Mouse (Mus musculus) limb, embryonic 13.5 days (tissue): ENCODE data around the gene Mthfr. TPM values are rescaled to one million over a fixed set of nuclear protein-coding genes. Genes with fewer than 3 reads are reported as not detected.

ENCODE experiments used
- ATAC-seq: fragments of 200-750 bp; cut with Nextera tagmentation; 2 replicates; pipeline ENCODE4 v1.8.0; 2017; ENCODE audit warnings: low read depth, moderate number of reproducible peaks, moderate TSS enrichment; ENCODE audit not compliant: low FRiP score
- H3K27ac ChIP-seq: fragments of 300-500 bp; sonication (generic); 2 replicates; pipeline ENCODE4 v1.5.1; 2015; ENCODE audit warnings: inconsistent platforms, mild to moderate bottlenecking, moderate library complexity
- H3K27me3 ChIP-seq: fragments of 300-500 bp; sonication (generic); 2 replicates; pipeline ENCODE4 v1.6.1; 2015; ENCODE audit warnings: mild to moderate bottlenecking, inconsistent platforms
- H3K36me3 ChIP-seq: fragments of 300-500 bp; sonication (generic); 2 replicates; pipeline ENCODE4 v1.6.1; 2015; ENCODE audit warnings: inconsistent platforms, mild to moderate bottlenecking, moderate library complexity
- H3K4me1 ChIP-seq: fragments of 300-500 bp; sonication (generic); 2 replicates; pipeline ENCODE4 v1.6.1; 2015; ENCODE audit warnings: inconsistent platforms
- H3K4me2 ChIP-seq: fragments of 300-500 bp; sonication (generic); replicated peaks from 2 replicates; pipeline ENCODE4 v1.6.1; 2015; ENCODE audit warnings: inconsistent platforms, mild to moderate bottlenecking, moderate library complexity
- H3K4me3 ChIP-seq: fragments of 300-500 bp; sonication (generic); 2 replicates; pipeline ENCODE4 v1.5.1; 2015; ENCODE audit warnings: moderate library complexity, mild to moderate bottlenecking, inconsistent platforms
- H3K9ac ChIP-seq: fragments of 300-500 bp; sonication (generic); 2 replicates; pipeline ENCODE4 v1.6.1; 2015; ENCODE audit warnings: mild to moderate bottlenecking, inconsistent platforms
- H3K9me3 ChIP-seq: fragments of 300-500 bp; sonication (generic); 2 replicates; pipeline ENCODE4 v1.6.1; 2016; ENCODE audit warnings: inconsistent platforms
- WGBS: fragments of 180-500 bp; shearing (Covaris S2); methylation state at CpG from one replicate; pipeline ENCODE4 v1.1.7; 2015; 5-methylcytosine and 5-hydroxymethylcytosine counted together
- polyA plus RNA-seq: library from polyadenylated mRNA; unstranded; fragments of >200 nt; fragmentation: Nextera tagmentation; extraction: Ambion mirVana; gene quantifications from 2 replicates; pipeline ENCODE4 v1.2.1, GENCODE M21; 2015

Mthfr gene
- polyA plus RNA-seq, 1 experiment from 2014 or later = 24.9 TPM

GRCm38 (mm10) chr4:148016981-148017380 is 21.9 kb upstream of the Mthfr start:
- no peaks in the 10 kb centered on the region for H3K27me3 ChIP-seq
- no peaks in the 10 kb centered on the region for H3K9me3 ChIP-seq
- H3K27ac ChIP-seq = no peak overlapping the region
- H3K36me3 ChIP-seq = peaks cover 98% of the 10 kb centered on the region
- H3K9ac ChIP-seq = no peak overlapping the region; the same call in 1 of the 2 replicates
- H3K4me2 ChIP-seq = no peak overlapping the region
- no peaks in the 10 kb centered on the region for H3K4me1 ChIP-seq
- WGBS = 78% methylated on average over 3 of the region's 3 CpGs
- no peak overlapping the region for H3K4me3 ChIP-seq
- no peak for ATAC-seq

GRCm38 (mm10) chr4:148018410-148018809 is 20.5 kb upstream of the Mthfr start:
- Histone ChIP-seq H3K36me3 (peaks cover 98% of the 10 kb centered on the region), H3K4me2 (no peak overlapping the region), H3K27me3 (no peaks in the 10 kb centered on the region), H3K9ac (no peak overlapping the region), H3K27ac (peak overlapping the region; percentile 58; the same call in 1 of the 2 replicates), H3K4me1 (no peaks in the 10 kb centered on the region), H3K4me3 (no peak overlapping the region), H3K9me3 (no peaks in the 10 kb centered on the region)
- WGBS = 71% methylated on average over 2 of the region's 2 CpGs
- ATAC-seq = 0 out of 2 replicates have a peak, but pooled peaks have one; percentile 17

GRCm38 (mm10) chr4:148024003-148024402 is 14.9 kb upstream of the Mthfr start:
- ATAC-seq = no peak
- no peaks in the 10 kb centered on the region for H3K27me3 ChIP-seq
- H3K27ac ChIP-seq = no peak overlapping the region
- no peak overlapping the region for H3K4me2 ChIP-seq
- no peak overlapping the region for H3K9ac ChIP-seq
- no peak overlapping the region for H3K4me3 ChIP-seq
- 90% methylated on average over 3 of the region's 3 CpGs for WGBS
- H3K9me3 ChIP-seq = no peaks in the 10 kb centered on the region
- H3K4me1 ChIP-seq = no peaks in the 10 kb centered on the region
- H3K36me3 ChIP-seq = peaks cover 94% of the 10 kb centered on the region

DNA sequence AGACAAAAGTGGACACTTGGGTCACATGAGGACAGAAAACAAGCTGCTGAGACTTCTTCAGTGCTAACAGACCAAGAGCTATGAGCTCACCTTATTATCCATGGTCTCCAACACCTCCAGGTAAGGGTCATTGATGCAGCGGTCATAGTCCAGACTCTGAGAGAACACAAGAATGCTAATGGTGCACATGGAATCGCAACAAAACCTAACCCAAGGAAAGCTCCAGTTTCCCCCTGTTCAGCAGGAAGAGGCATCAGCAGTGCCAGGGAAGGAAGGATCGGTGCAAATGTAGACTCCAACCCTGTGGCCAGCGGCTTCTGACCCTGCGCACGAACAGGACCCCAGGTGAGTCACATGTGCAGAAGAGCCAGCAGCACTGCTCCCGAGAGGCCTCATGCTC is 9.6 kb upstream of the Mthfr start:
- ATAC-seq = no peak
- Histone ChIP-seq H3K4me1 (no peaks in the 10 kb centered on the region), H3K4me2 (no peak overlapping the region), H3K9ac (no peak overlapping the region), H3K9me3 (no peaks in the 10 kb centered on the region), H3K27me3 (no peaks in the 10 kb centered on the region), H3K4me3 (no peak overlapping the region), H3K27ac (no peak overlapping the region), H3K36me3 (peaks cover 69% of the 10 kb centered on the region)
- 94% methylated on average over 7 of the region's 7 CpGs for WGBS

- Histone ChIP-seq H3K27me3 (no peaks in the 10 kb centered on the region), H3K9me3 (no peaks in the 10 kb centered on the region), H3K9ac (no peak overlapping the region), H3K4me1 (no peaks in the 10 kb centered on the region), H3K27ac (no peak overlapping the region), H3K36me3 (peaks cover 67% of the 10 kb centered on the region), H3K4me2 (no peak overlapping the region), H3K4me3 (no peak overlapping the region)
- 85% methylated on average over 5 of the region's 5 CpGs for WGBS
- no peak for ATAC-seq
Observed at GRCm38 (mm10) chr4:148030506-148030905, 8.4 kb upstream of the Mthfr start.

DNA sequence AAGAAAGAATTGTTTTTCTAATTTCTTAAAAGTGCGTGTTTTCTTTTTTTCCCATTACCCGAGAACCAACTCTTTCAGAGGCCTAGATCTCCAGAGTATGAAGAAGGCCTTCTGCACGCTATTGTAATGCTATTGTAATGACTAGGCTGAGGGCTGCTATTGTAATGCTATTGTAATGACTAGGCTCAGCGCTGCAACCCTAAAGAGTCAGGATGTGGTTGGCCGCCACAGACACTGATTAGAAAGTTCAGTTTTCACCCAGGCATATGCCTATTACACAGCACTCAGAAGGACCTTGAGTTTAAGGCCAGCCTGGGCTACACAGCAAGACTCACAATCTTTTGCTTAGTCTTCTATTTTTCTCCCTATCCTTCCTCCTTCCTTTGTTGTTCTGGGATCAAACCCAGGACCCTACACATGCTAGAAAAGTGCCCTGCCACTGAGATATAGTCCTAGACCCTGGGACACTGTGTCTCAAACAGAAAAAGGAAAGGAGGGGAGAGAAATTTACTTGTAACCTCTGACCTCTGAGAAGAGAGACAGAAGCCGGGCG is 4.9 kb upstream of the Mthfr start:
- 84% methylated on average over 7 of the region's 7 CpGs for WGBS
- H3K27me3 ChIP-seq = no peaks in the 10 kb centered on the region

DNA sequence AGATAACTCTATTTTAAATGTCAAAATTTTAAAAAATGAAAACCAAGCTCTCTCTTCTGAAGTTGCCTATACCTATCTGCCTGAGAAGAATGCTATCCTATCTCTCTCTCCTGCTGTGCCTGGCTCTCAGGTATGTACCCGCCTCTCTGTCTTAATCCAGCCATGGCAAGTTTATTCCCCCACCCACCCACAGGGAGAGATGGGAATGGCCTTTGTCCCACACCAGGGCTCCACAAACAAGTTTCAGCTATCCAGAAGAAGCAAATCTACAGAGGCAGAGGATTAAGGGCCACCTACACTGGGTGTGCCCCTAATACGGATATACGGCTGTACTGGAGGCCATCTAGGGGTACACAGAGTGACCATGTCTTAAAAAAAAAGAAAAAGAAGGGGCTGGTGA is 3.4 kb upstream of the Mthfr start:
- H3K36me3 ChIP-seq = peaks cover 37% of the 10 kb centered on the region
- no peaks in the 10 kb centered on the region for H3K27me3 ChIP-seq
- H3K4me1 ChIP-seq = peaks cover 20% of the 10 kb centered on the region
- no peak overlapping the region for H3K4me3 ChIP-seq
- no peak overlapping the region for H3K27ac ChIP-seq
- H3K9ac ChIP-seq = no peak overlapping the region
- WGBS = 90% methylated on average over 3 of the region's 3 CpGs
- no peak for ATAC-seq
- H3K4me2 ChIP-seq = no peak overlapping the region
- no peaks in the 10 kb centered on the region for H3K9me3 ChIP-seq

More for the DNA sequence above, 4.9 kb upstream of the Mthfr start:
- Histone ChIP-seq H3K27ac (no peak overlapping the region), H3K9me3 (no peaks in the 10 kb centered on the region), H3K36me3 (peaks cover 46% of the 10 kb centered on the region), H3K4me1 (peaks cover 7% of the 10 kb centered on the region), H3K4me2 (no peak overlapping the region), H3K9ac (no peak overlapping the region), H3K4me3 (no peak overlapping the region)
- no peak for ATAC-seq

DNA sequence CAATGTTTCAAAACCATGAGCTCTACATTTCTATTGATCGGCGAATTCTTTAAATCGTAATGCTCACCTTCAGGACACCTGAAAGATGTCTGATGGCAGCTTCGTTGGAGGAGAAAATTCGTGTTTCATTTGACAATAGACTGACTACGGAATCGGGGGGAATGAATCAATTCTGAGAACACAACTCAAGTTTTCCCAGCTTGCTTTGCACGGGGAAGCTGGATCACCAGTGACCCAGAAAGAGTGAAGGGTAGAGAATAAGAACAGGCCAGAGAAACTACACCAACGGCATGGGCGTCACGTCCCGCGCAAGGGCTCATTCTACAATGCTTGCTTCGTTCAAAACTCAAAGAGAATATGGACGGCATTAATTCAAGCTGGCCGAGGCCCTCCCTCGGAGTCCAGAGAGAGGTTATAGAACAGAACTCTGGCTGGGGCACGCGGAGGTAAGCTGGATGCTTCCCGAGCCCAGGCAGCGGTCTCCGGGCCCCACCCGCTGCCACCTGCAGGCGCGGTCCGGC is 738 bp upstream of the Mthfr start:
- Histone ChIP-seq H3K27ac (peak overlapping the region; percentile 69), H3K4me1 (peaks cover 44% of the 10 kb centered on the region), H3K4me3 (peak overlapping the region; percentile 81), H3K27me3 (no peaks in the 10 kb centered on the region), H3K4me2 (peak overlapping the region; percentile 74), H3K9me3 (no peaks in the 10 kb centered on the region), H3K9ac (peak overlapping the region; percentile 77), H3K36me3 (peaks cover 29% of the 10 kb centered on the region)
- no peak for ATAC-seq
- 8% methylated on average over 26 of the region's 26 CpGs for WGBS

DNA sequence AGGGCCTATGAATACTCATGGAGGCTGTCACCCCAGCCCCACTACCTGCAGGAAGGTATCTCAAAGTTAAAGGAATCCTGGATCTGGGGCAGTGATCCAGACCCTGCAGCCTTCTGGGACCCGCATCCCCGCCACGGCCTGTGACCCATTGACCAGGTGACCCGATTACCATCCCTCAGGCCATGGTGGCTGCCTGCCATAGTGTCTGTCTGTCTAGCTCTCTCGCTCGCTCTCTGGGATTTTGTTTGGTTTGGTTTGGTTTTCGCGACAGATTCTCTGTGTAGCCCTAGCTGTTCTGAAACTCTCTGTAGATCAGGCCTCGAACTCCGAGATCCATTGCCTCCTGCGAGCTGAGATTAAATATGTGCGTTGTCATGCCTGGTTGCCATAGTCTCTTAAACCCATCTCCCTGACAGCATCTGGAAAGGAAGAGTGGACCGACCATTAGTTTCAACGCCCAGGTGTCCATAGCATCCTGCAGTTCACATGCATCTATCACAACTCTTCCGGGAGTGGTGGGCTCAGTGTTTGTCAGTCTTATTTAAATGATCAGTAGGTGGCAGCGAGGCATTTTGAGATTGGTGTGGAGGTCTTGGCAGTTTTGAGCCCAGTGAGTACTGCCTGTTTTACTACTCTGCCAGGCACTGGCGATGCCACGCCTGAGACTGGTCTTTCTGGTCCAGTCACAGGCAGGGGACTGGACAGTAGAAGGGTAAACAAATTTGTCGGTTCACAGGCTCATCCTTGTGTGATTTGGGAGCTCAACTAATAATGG is 564 bp downstream of the Mthfr start:
- H3K9me3 ChIP-seq = no peaks in the 10 kb centered on the region
- H3K4me1 ChIP-seq = peaks cover 44% of the 10 kb centered on the region
- 22% methylated on average over 19 of the region's 19 CpGs for WGBS
- peaks cover 30% of the 10 kb centered on the region for H3K36me3 ChIP-seq
- H3K4me2 ChIP-seq = peak overlapping the region; percentile 94
- no peak for ATAC-seq
- H3K4me3 ChIP-seq = peak overlapping the region; percentile 81
- peak overlapping the region; percentile 71 for H3K9ac ChIP-seq
- peak overlapping the region; percentile 85; the same call in 1 of the 2 replicates for H3K27ac ChIP-seq
- no peaks in the 10 kb centered on the region for H3K27me3 ChIP-seq

- peak overlapping the region; percentile 94 for H3K4me2 ChIP-seq
- peaks cover 32% of the 10 kb centered on the region for H3K36me3 ChIP-seq
- peak overlapping the region; percentile 85 for H3K27ac ChIP-seq
- peak overlapping the region; percentile 81 for H3K4me3 ChIP-seq
- peaks cover 44% of the 10 kb centered on the region for H3K4me1 ChIP-seq
- no peaks in the 10 kb centered on the region for H3K27me3 ChIP-seq
- peak overlapping the region; percentile 72 for H3K9ac ChIP-seq
- no peaks in the 10 kb centered on the region for H3K9me3 ChIP-seq
- no peak for ATAC-seq
- WGBS = 65% methylated on average over 15 of the region's 15 CpGs
Observed at GRCm38 (mm10) chr4:148040029-148040830, 1.4 kb downstream of the Mthfr start.

DNA sequence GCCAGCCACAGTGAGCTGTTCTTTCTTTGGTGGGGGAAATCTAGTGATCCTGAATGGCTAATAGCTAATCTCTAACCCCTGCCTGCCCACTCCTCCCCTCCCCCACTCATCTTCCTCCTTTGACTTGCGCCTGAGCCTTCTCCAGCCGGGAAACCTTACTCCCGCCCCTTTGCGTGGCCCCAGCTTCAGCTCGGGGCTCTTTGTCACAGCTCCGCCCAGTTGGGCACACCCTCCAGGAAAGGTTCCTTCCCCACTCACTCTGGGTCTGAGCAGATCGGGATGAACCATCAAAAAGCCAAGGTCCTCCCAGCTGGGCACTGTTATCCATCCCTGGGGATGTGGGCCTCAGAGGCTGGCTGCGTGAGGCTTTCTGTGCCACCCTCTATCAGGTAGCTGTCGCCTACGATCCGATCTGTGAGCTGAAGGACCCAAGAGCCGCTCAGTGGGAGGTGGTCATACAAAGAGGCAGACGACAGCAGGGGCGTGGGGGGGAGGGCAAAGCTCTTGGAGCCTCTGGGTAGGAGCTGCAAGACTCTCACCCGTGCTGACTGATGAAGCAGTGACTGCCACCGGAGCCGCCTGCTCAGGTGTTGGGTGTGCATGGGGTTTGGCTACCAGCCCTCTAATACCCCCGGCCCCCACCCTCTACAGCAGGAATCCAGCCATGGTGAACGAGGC is 2.2 kb downstream of the Mthfr start:
- Histone ChIP-seq H3K27ac (peak overlapping the region; percentile 85), H3K4me3 (peak overlapping the region; percentile 81), H3K9me3 (no peaks in the 10 kb centered on the region), H3K27me3 (no peaks in the 10 kb centered on the region), H3K9ac (peak overlapping the region; percentile 72), H3K4me1 (peaks cover 44% of the 10 kb centered on the region), H3K4me2 (peak overlapping the region; percentile 94), H3K36me3 (peaks cover 35% of the 10 kb centered on the region)
- WGBS = under 1% methylated on average over 19 of the region's 19 CpGs
- ATAC-seq = peak; percentile 57
